Mouse (Mus musculus): ENCODE results near the gene Fbxo27. TPM values are rescaled to one million over a fixed set of nuclear protein-coding genes. Genes with fewer than 3 reads are reported as not detected.
"Not testable (repeated sequence)": the region's sequence is repeated elsewhere in the genome, so short reads cannot be mapped to it uniquely, and the experiment has no call there.

The Fbxo27 gene
- polyA plus RNA-seq, 1 experiment: 0.01 TPM

GRCm38 (mm10) chr7:28665620-28666579 lies 26.7 kb upstream of the Fbxo27 start:
- no peak overlapping the region for H3K4me3 ChIP-seq (ENCODE audit: insufficient read depth, poor library complexity, severe bottlenecking)
- H3K36me3 ChIP-seq (ENCODE audit: control insufficient read depth, insufficient read depth): no peaks in the 10 kb centered on the region
- H3K79me3 ChIP-seq (ENCODE audit: low read depth): no peaks in the 10 kb centered on the region
- H3K27me3 ChIP-seq (ENCODE audit: control insufficient read depth, insufficient read depth, insufficient read length): peaks cover 5% of the 10 kb centered on the region
- TF ChIP-seq FOSL1 (IDR thresholded peaks at IDR 0.05; ENCODE audit: insufficient read depth, low read length, poor library complexity, severe bottlenecking) (no peak), MAX (IDR thresholded peaks at IDR 0.05) (no peak), CEBPB (IDR thresholded peaks at IDR 0.05; ENCODE audit: low read depth) (no peak), MYOD1 (IDR thresholded peaks at IDR 0.05; ENCODE audit: control insufficient read depth, insufficient read length, low read depth) (no peak), CTCF (IDR thresholded peaks at IDR 0.05; ENCODE audit: control insufficient read depth, insufficient read depth, insufficient read length) (no peak), USF1 (IDR thresholded peaks at IDR 0.05; ENCODE audit: low read depth) (no peak), MYOG (IDR thresholded peaks at IDR 0.05; ENCODE audit: control insufficient read depth, extremely low read depth, insufficient read length) (no peak)
- no peaks in the 10 kb centered on the region for H3K79me2 ChIP-seq (ENCODE audit: control insufficient read depth, insufficient read depth)
- H3ac ChIP-seq (ENCODE audit: control insufficient read depth, insufficient read length, low read depth): no peak overlapping the region

GRCm38 (mm10) chr7:28671172-28671571 lies 21.5 kb upstream of the Fbxo27 start:
- H3K79me3 ChIP-seq (ENCODE audit: low read depth): no peaks in the 10 kb centered on the region
- H3K27me3 ChIP-seq (ENCODE audit: control insufficient read depth, insufficient read depth, insufficient read length): peaks cover 3% of the 10 kb centered on the region
- no peak for TF ChIP-seq CTCF (IDR thresholded peaks at IDR 0.05; ENCODE audit: control insufficient read depth, insufficient read depth, insufficient read length)
- no peak for TF ChIP-seq MYOD1 (IDR thresholded peaks at IDR 0.05; ENCODE audit: control insufficient read depth, insufficient read length, low read depth)
- TF ChIP-seq MAX (IDR thresholded peaks at IDR 0.05): no peak
- no peak for TF ChIP-seq CEBPB (IDR thresholded peaks at IDR 0.05; ENCODE audit: low read depth)
- no peak for TF ChIP-seq FOSL1 (IDR thresholded peaks at IDR 0.05; ENCODE audit: insufficient read depth, low read length, poor library complexity, severe bottlenecking)
- TF ChIP-seq MYOG (IDR thresholded peaks at IDR 0.05; ENCODE audit: control insufficient read depth, extremely low read depth, insufficient read length): no peak
- H3K36me3 ChIP-seq (ENCODE audit: control insufficient read depth, insufficient read depth): no peaks in the 10 kb centered on the region
- no peak overlapping the region for H3K4me3 ChIP-seq (ENCODE audit: insufficient read depth, poor library complexity, severe bottlenecking)
- H3ac ChIP-seq (ENCODE audit: control insufficient read depth, insufficient read length, low read depth): no peak overlapping the region
- H3K79me2 ChIP-seq (ENCODE audit: control insufficient read depth, insufficient read depth): no peaks in the 10 kb centered on the region

- no peaks in the 10 kb centered on the region for H3K36me3 ChIP-seq (ENCODE audit: control insufficient read depth, insufficient read depth)
- no peaks in the 10 kb centered on the region for H3K79me3 ChIP-seq (ENCODE audit: low read depth)
- no peaks in the 10 kb centered on the region for H3K79me2 ChIP-seq (ENCODE audit: control insufficient read depth, insufficient read depth)
- peaks cover 5% of the 10 kb centered on the region for H3K27me3 ChIP-seq (ENCODE audit: control insufficient read depth, insufficient read depth, insufficient read length)
- no peak overlapping the region for H3K4me3 ChIP-seq (ENCODE audit: insufficient read depth, poor library complexity, severe bottlenecking)
- TF ChIP-seq USF1 (IDR thresholded peaks at IDR 0.05; ENCODE audit: low read depth): no peak
- no peak for TF ChIP-seq MYOG (IDR thresholded peaks at IDR 0.05; ENCODE audit: control insufficient read depth, extremely low read depth, insufficient read length)
- TF ChIP-seq FOSL1 (IDR thresholded peaks at IDR 0.05; ENCODE audit: insufficient read depth, low read length, poor library complexity, severe bottlenecking): no peak
- no peak for TF ChIP-seq MYOD1 (IDR thresholded peaks at IDR 0.05; ENCODE audit: control insufficient read depth, insufficient read length, low read depth)
- TF ChIP-seq CEBPB (IDR thresholded peaks at IDR 0.05; ENCODE audit: low read depth): no peak
- no peak for TF ChIP-seq MAX (IDR thresholded peaks at IDR 0.05)
- TF ChIP-seq CTCF (IDR thresholded peaks at IDR 0.05; ENCODE audit: control insufficient read depth, insufficient read depth, insufficient read length): no peak
- H3ac ChIP-seq (ENCODE audit: control insufficient read depth, insufficient read length, low read depth): no peak overlapping the region
These were observed 20.4 kb upstream of the Fbxo27 start for GRCm38 (mm10) chr7:28672276-28672675.

GRCm38 (mm10) chr7:28672786-28673185 lies 19.9 kb upstream of the Fbxo27 start:
- not testable (repeated sequence) for H3K36me3 ChIP-seq (ENCODE audit: control insufficient read depth, insufficient read depth); H3K27me3 ChIP-seq (ENCODE audit: control insufficient read depth, insufficient read depth, insufficient read length); H3ac ChIP-seq (ENCODE audit: control insufficient read depth, insufficient read length, low read depth)

GRCm38 (mm10) chr7:28674994-28675393 lies 17.7 kb upstream of the Fbxo27 start:
- Histone ChIP-seq H3ac (ENCODE audit: control insufficient read depth, insufficient read length, low read depth) (no peak overlapping the region), H3K79me3 (ENCODE audit: low read depth) (no peaks in the 10 kb centered on the region), H3K36me3 (ENCODE audit: control insufficient read depth, insufficient read depth) (no peaks in the 10 kb centered on the region), H3K4me3 (ENCODE audit: insufficient read depth, poor library complexity, severe bottlenecking) (no peak overlapping the region), H3K27me3 (ENCODE audit: control insufficient read depth, insufficient read depth, insufficient read length) (peaks cover 8% of the 10 kb centered on the region), H3K79me2 (ENCODE audit: control insufficient read depth, insufficient read depth) (no peaks in the 10 kb centered on the region)
- no peak for TF ChIP-seq CEBPB (IDR thresholded peaks at IDR 0.05; ENCODE audit: low read depth)
- no peak for TF ChIP-seq MYOD1 (IDR thresholded peaks at IDR 0.05; ENCODE audit: control insufficient read depth, insufficient read length, low read depth)
- no peak for TF ChIP-seq FOSL1 (IDR thresholded peaks at IDR 0.05; ENCODE audit: insufficient read depth, low read length, poor library complexity, severe bottlenecking)

More at GRCm38 (mm10) chr7:28672786-28673185, 19.9 kb upstream of the Fbxo27 start:
- not testable (repeated sequence) for H3K79me3 ChIP-seq (ENCODE audit: low read depth); H3K4me3 ChIP-seq (ENCODE audit: insufficient read depth, poor library complexity, severe bottlenecking); H3K79me2 ChIP-seq (ENCODE audit: control insufficient read depth, insufficient read depth)

- Histone ChIP-seq H3K4me3 (ENCODE audit: insufficient read depth, poor library complexity, severe bottlenecking) (no peak overlapping the region), H3K79me2 (ENCODE audit: control insufficient read depth, insufficient read depth) (no peaks in the 10 kb centered on the region), H3K27me3 (ENCODE audit: control insufficient read depth, insufficient read depth, insufficient read length) (peaks cover 8% of the 10 kb centered on the region), H3K79me3 (ENCODE audit: low read depth) (no peaks in the 10 kb centered on the region), H3ac (ENCODE audit: control insufficient read depth, insufficient read length, low read depth) (no peak overlapping the region), H3K36me3 (ENCODE audit: control insufficient read depth, insufficient read depth) (no peaks in the 10 kb centered on the region)
- TF ChIP-seq MAX (IDR thresholded peaks at IDR 0.05) (no peak), FOSL1 (IDR thresholded peaks at IDR 0.05; ENCODE audit: insufficient read depth, low read length, poor library complexity, severe bottlenecking) (no peak), USF1 (IDR thresholded peaks at IDR 0.05; ENCODE audit: low read depth) (no peak), MYOG (IDR thresholded peaks at IDR 0.05; ENCODE audit: control insufficient read depth, extremely low read depth, insufficient read length) (no peak), MYOD1 (IDR thresholded peaks at IDR 0.05; ENCODE audit: control insufficient read depth, insufficient read length, low read depth) (no peak), CEBPB (IDR thresholded peaks at IDR 0.05; ENCODE audit: low read depth) (no peak), CTCF (IDR thresholded peaks at IDR 0.05; ENCODE audit: control insufficient read depth, insufficient read depth, insufficient read length) (no peak)
These were observed 16.9 kb upstream of the Fbxo27 start for GRCm38 (mm10) chr7:28675746-28676145.

All from C2C12 (cell line).